Mouse (Mus musculus) right cerebral cortex, postnatal 36 days (tissue): ENCODE results near the gene Borcs5.
A peak's percentile ranks its signal among the peaks of the same experiment; 100 is the strongest.

Experiments
- DNase-seq, 2 experiments: peaks; one replicate each; pipeline ENCODE4 v3.0.0; 2022; ENCODE audit warnings: low spot score in 2 of 2, mixed read lengths in 1 of 2

Gene Borcs5

GRCm38 (mm10) chr6:134630447-134630846 lies 8.9 kb upstream of the Borcs5 start:
- no peak for DNase-seq

- DNase-seq = no peak
These were observed 7.2 kb upstream of the Borcs5 start, which contains the start of gene Mansc1 for GRCm38 (mm10) chr6:134631947-134632687. TSS of gene Mansc1 (minus strand) at chr6:134632488.

GRCm38 (mm10) chr6:134632756-134633155 lies 6.6 kb upstream of the Borcs5 start:
- DNase-seq = no peak

GRCm38 (mm10) chr6:134633553-134633952 lies 5.8 kb upstream of the Borcs5 start:
- DNase-seq = no peak

GRCm38 (mm10) chr6:134636476-134636875 lies 2.8 kb upstream of the Borcs5 start:
- DNase-seq = no peak

- DNase-seq = no peak
These were observed 590 bp downstream of the Borcs5 start for GRCm38 (mm10) chr6:134639900-134640299.

- peak; percentile 93 for DNase-seq
These were observed 1.5 kb downstream of the Borcs5 start for GRCm38 (mm10) chr6:134640485-134641475.

- no peak for DNase-seq
These were observed 2.6 kb downstream of the Borcs5 start for GRCm38 (mm10) chr6:134641738-134642446.

GRCm38 (mm10) chr6:134643296-134643695 lies 4.0 kb downstream of the Borcs5 start:
- no peak for DNase-seq

- no peak for DNase-seq
These were observed 7.5 kb downstream of the Borcs5 start for GRCm38 (mm10) chr6:134646835-134647234.

- DNase-seq = no peak
These were observed 8.3 kb downstream of the Borcs5 start for GRCm38 (mm10) chr6:134647621-134648020.

GRCm38 (mm10) chr6:134648356-134648755 lies 9.0 kb downstream of the Borcs5 start:
- DNase-seq = peak in 1 of 2 experiments; percentile 45

GRCm38 (mm10) chr6:134656527-134656926 lies 17.2 kb downstream of the Borcs5 start:
- DNase-seq = no peak

GRCm38 (mm10) chr6:134659108-134659958 lies 20.0 kb downstream of the Borcs5 start:
- peak; percentile 21 to 30 for DNase-seq

- DNase-seq = no peak
These were observed 21.6 kb downstream of the Borcs5 start for GRCm38 (mm10) chr6:134660714-134661406.

GRCm38 (mm10) chr6:134664573-134664972 lies 25.3 kb downstream of the Borcs5 start:
- DNase-seq = no peak

- DNase-seq = no peak
These were observed 26.5 kb downstream of the Borcs5 start for GRCm38 (mm10) chr6:134665817-134666216.

GRCm38 (mm10) chr6:134668519-134668918 lies 29.2 kb downstream of the Borcs5 start:
- DNase-seq = no peak

- no peak for DNase-seq
These were observed 30.0 kb downstream of the Borcs5 start for GRCm38 (mm10) chr6:134669179-134669865.
